Mouse (Mus musculus): ENCODE data around the gene Fam3b. TPM values are rescaled to one million over a fixed set of nuclear protein-coding genes. Genes with fewer than 3 reads are reported as not detected.

The Fam3b gene
- polyA plus RNA-seq (2012; rRNA removed): 0.10 TPM in 1 of 2 replicates, not detected in the other

GRCm38 (mm10) chr16:97514099-97514940 lies at the start of gene Fam3b:
TSS of gene Fam3b (minus strand) at chr16:97514816.

GRCm38 (mm10) chr16:97462481-97463181 lies 52.0 kb downstream of the Fam3b start, which contains the start of gene Mx1:
TSS of gene Mx1 (minus strand) at chr16:97462907.

Other genes starting within 250 kb of the Fam3b start
- 1.1 and 1.4 TPM in 2 replicates for gene Bace2, start 158.1 kb downstream of the Fam3b start, polyA plus RNA-seq (2012; rRNA removed)
- 0.25 and 0.36 TPM in 2 replicates for gene Mx1, start 51.9 kb downstream of the Fam3b start, polyA plus RNA-seq (2012; rRNA removed)
- gene Tmprss2, start 96.4 kb upstream of the Fam3b start, polyA plus RNA-seq (2012; rRNA removed): 0.08 and 0.13 TPM in 2 replicates
- 0.71 and 0.88 TPM in 2 replicates for gene Ripk4, start 249.0 kb upstream of the Fam3b start, polyA plus RNA-seq (2012; rRNA removed)

Data from central nervous system, embryonic 18 days (tissue).